23 mouse cellular contexts compared by ENCODE assay signal in genomic region chr1:39664039-39664625, GRCm38 (mm10). TPM values are rescaled to one million over a fixed set of nuclear protein-coding genes. Genes with fewer than 3 reads are reported as not detected.
"Had no signal": no experiment of that assay in that cellular context is flagged by ENCODE, and none has a peak within 500 bp of the region (broad histone marks: within the 10 kb centered on the region; RNA-seq: fewer than 3 reads in every experiment).

No protein-coding gene starts in this region.

- H3K4me2 ChIP-seq: limb, embryonic 12.5 days; limb, embryonic 15.5 days; liver, embryonic 11.5 days; lung, embryonic 14.5 days; neural tube, embryonic 13.5 days had no signal

- H3K36me3 ChIP-seq: limb, embryonic 12.5 days; limb, embryonic 15.5 days; neural tube, embryonic 13.5 days had no signal

- H3K27ac ChIP-seq: kidney, postnatal 0 days; limb, embryonic 12.5 days; limb, embryonic 15.5 days; liver, embryonic 14.5 days; macrophage; neural tube, embryonic 13.5 days had no signal

- H3K9me3 ChIP-seq: limb, embryonic 12.5 days; limb, embryonic 15.5 days; neural tube, embryonic 13.5 days had no signal

- H3K4me1 ChIP-seq: limb, embryonic 15.5 days had no signal

- ATAC-seq: liver, postnatal 0 days; lung, postnatal 0 days had no signal

- H3K9ac ChIP-seq: limb, embryonic 12.5 days; limb, embryonic 15.5 days; liver, embryonic 14.5 days; liver, postnatal 0 days; lung, embryonic 14.5 days; neural tube, embryonic 13.5 days had no signal

- DNase-seq: kidney, adult 9 months; kidney, postnatal 25 days; left cerebral cortex, postnatal 4 days; liver, postnatal 0 days; lung, embryonic 14.5 days; midbrain, embryonic 14.5 days; retina, postnatal 1 day; right cerebral cortex, postnatal 25 days; spleen, adult 18-20 months; thymus, adult 18-20 months; thymus, postnatal 36 days had no signal

- H3K4me3 ChIP-seq: limb, embryonic 12.5 days; limb, embryonic 15.5 days; myocyte; neural tube, embryonic 13.5 days had no signal

- H3K27me3 ChIP-seq: limb, embryonic 12.5 days; limb, embryonic 15.5 days; neural tube, embryonic 13.5 days had no signal

RNA-seq across cellular contexts. Expression of gene Creg2, which starts 12.9 kb away (rescaled TPM):
- total RNA-seq: megakaryocyte, adult 5-6 weeks had no signal
- polyA plus RNA-seq: liver, embryonic 11.5 days; liver, postnatal 0 days; myocyte had no signal

RNA-seq across cellular contexts. Expression of gene Rfx8, which starts 56.7 kb away (rescaled TPM):
- total RNA-seq: megakaryocyte, adult 5-6 weeks; neutrophil, adult 5-6 weeks had no signal
- polyA plus RNA-seq: large intestine, adult 2 months; liver, postnatal 0 days; macrophage had no signal
